ENCODE assay signal across 12 mouse cellular contexts in genomic region chr14:47194096-47194495, GRCm38 (mm10). TPM values are rescaled to one million over a fixed set of nuclear protein-coding genes. Genes with fewer than 3 reads are reported as not detected.
DNase-seq lines count a peak whose midpoint lies in the region; ATAC-seq and TF ChIP-seq lines count a peak whose summit lies in the region.
"Had no signal": no experiment of that assay in that cellular context is flagged by ENCODE, and none has a peak within 500 bp of the region (broad histone marks: within the 10 kb centered on the region; RNA-seq: fewer than 3 reads in every experiment).

No protein-coding gene starts in this region.

- ATAC-seq in forebrain, embryonic 11.5 days (replicated peaks; ENCODE audit: low FRiP score) = no peak

- H3K4me1 ChIP-seq in forebrain, embryonic 11.5 days (replicated peaks; ENCODE audit: control insufficient read depth, insufficient read depth, low read length) = no peaks in the 10 kb centered on the region
- H3K4me1 ChIP-seq: heart, embryonic 13.5 days; midbrain, embryonic 10.5 days had no signal

- peak; percentile 37 for TF ChIP-seq CTCF in layer of hippocampus, adult 2 months (conservative IDR thresholded peaks at IDR 0.05)

- 31% methylated on average over 4 of the region's 4 CpGs for WGBS in forebrain, embryonic 11.5 days

- H3K4me2 ChIP-seq in forebrain, embryonic 11.5 days (ENCODE audit: low read depth, low read length, severe bottlenecking) = no peak overlapping the region
- H3K4me2 ChIP-seq: heart, embryonic 13.5 days had no signal

- H3K36me3 ChIP-seq in forebrain, embryonic 11.5 days (ENCODE audit: control insufficient read depth, insufficient read depth, low read length) = no peaks in the 10 kb centered on the region
- H3K36me3 ChIP-seq: heart, embryonic 13.5 days; midbrain, embryonic 10.5 days had no signal

- H3K9ac ChIP-seq in forebrain, embryonic 11.5 days (ENCODE audit: low read length) = no peak overlapping the region
- H3K9ac ChIP-seq: heart, embryonic 13.5 days had no signal

- no peak overlapping the region for H3K27ac ChIP-seq in layer of hippocampus, adult 2 months
- H3K27ac ChIP-seq in forebrain, embryonic 11.5 days (ENCODE audit: low read depth, low read length) = no peak overlapping the region
- H3K27ac ChIP-seq: heart, embryonic 13.5 days; midbrain, embryonic 10.5 days had no signal

- no peaks in the 10 kb centered on the region for H3K9me3 ChIP-seq in forebrain, embryonic 11.5 days (ENCODE audit: control insufficient read depth, low read length)
- H3K9me3 ChIP-seq: heart, embryonic 13.5 days; midbrain, embryonic 10.5 days had no signal

- no peak for DNase-seq in layer of hippocampus, adult 2 months (ENCODE audit: low spot score in 2 of 2)
- DNase-seq in layer of hippocampus, postnatal 10 days (ENCODE audit: low spot score in 2 of 2) = no peak
- peak; percentile 30 for DNase-seq in ES-CJ7 (ENCODE audit: low read depth, low spot score)
- DNase-seq in induced T-regulatory cell, adult 2 months (ENCODE audit: low read depth) = peak; percentile 63
- DNase-seq in testis, postnatal 10 days (ENCODE audit: low spot score) = peak; percentile 57
- no peak for DNase-seq in urinary bladder, postnatal 14 days (ENCODE audit: low spot score)
- DNase-seq in forebrain, embryonic 11.5 days (ENCODE audit: low spot score) = no peak
- no peak for DNase-seq in right cerebral cortex, postnatal 36 days (ENCODE audit: low spot score in 2 of 2)
- DNase-seq: cerebellum, postnatal 25 days; kidney, adult 9 months had no signal

- H3K4me3 ChIP-seq in layer of hippocampus, adult 2 months = no peak overlapping the region
- H3K4me3 ChIP-seq in forebrain, embryonic 11.5 days (ENCODE audit: low read depth, low read length) = no peak overlapping the region
- H3K4me3 ChIP-seq: heart, embryonic 13.5 days; midbrain, embryonic 10.5 days had no signal

- H3K27me3 ChIP-seq in forebrain, embryonic 11.5 days (ENCODE audit: control insufficient read depth, insufficient read depth, low read length) = no peaks in the 10 kb centered on the region
- H3K27me3 ChIP-seq: heart, embryonic 13.5 days had no signal

RNA-seq across cellular contexts. Expression of gene Gch1, which starts 4.9 kb away (rescaled TPM):
- total RNA-seq in layer of hippocampus, adult 2 months (2021) = 1 to 10 TPM; 1.1 to 1.9 TPM
- total RNA-seq in layer of hippocampus, postnatal 10 days (2021) = 1 to 10 TPM in 1 of 2 experiments, under 1 TPM in 1; 0.80 to 1.0 TPM
- polyA plus RNA-seq in forebrain, embryonic 11.5 days (2014; fragmentation: Nextera tagmentation; extraction: Ambion mirVana) = 1.4 and 2.4 TPM in 2 replicates

Comparison
In these comparisons a context has a peak if more than half of its experiments do, and no peak if none do; other contexts are left out.
1. DNase-seq: peak in ES-CJ7 (single experiment), induced T-regulatory cell, adult 2 months (single experiment) and testis, postnatal 10 days (single experiment); none in layer of hippocampus, adult 2 months (0 of 2), layer of hippocampus, postnatal 10 days (0 of 2), urinary bladder, postnatal 14 days (single experiment), forebrain, embryonic 11.5 days (single experiment) and right cerebral cortex, postnatal 36 days (0 of 2).